Mouse (Mus musculus) kidney, postnatal 0 days (tissue): ENCODE results near the gene Pls3. TPM values are rescaled to one million over a fixed set of nuclear protein-coding genes. Genes with fewer than 3 reads are reported as not detected.

Experiments
- ATAC-seq: fragments of 200-750 bp; cut with Nextera tagmentation; replicated peaks from 2 replicates; pipeline ENCODE4 v1.8.0; 2017; ENCODE audit warnings: low read depth, moderate number of reproducible peaks, moderate TSS enrichment, moderate library complexity; ENCODE audit not compliant: low FRiP score
- DNase-seq: peaks from one replicate; pipeline ENCODE4 v3.0.0-alpha.2; 2016; ENCODE audit warnings: low spot score
- H3K27ac ChIP-seq: fragments of 300-500 bp; sonication (generic); 2 replicates; pipeline ENCODE4 v1.5.1; 2014; ENCODE audit warnings: mild to moderate bottlenecking
- H3K27me3 ChIP-seq: fragments of 300-500 bp; sonication (generic); 2 replicates; pipeline ENCODE4 v1.6.1; 2014; ENCODE audit warnings: low read length, mixed read lengths; ENCODE audit not compliant: insufficient read depth
- H3K36me3 ChIP-seq: fragments of 300-500 bp; sonication (generic); 2 replicates; pipeline ENCODE4 v1.6.1; 2014; ENCODE audit warnings: low read length, mixed read lengths; ENCODE audit not compliant: insufficient read depth
- H3K4me1 ChIP-seq: fragments of 300-500 bp; sonication (generic); replicated peaks from 2 replicates; pipeline ENCODE4 v1.6.1; 2014; ENCODE audit warnings: antibody characterized with exemption, low read length, mixed read lengths; ENCODE audit not compliant: insufficient read depth
- H3K4me2 ChIP-seq: fragments of 300-500 bp; sonication (generic); 2 replicates; pipeline ENCODE4 v1.6.1; 2014; ENCODE audit warnings: mild to moderate bottlenecking, low read length, moderate library complexity, mixed read lengths
- H3K4me3 ChIP-seq: fragments of 300-500 bp; sonication (generic); replicated peaks from 2 replicates; pipeline ENCODE4 v1.5.1; 2014; ENCODE audit warnings: low read depth, low read length
- H3K9ac ChIP-seq: fragments of 300-500 bp; sonication (generic); 2 replicates; pipeline ENCODE4 v1.6.1; 2014; ENCODE audit warnings: low read depth, low read length
- H3K9me3 ChIP-seq: fragments of 300-500 bp; sonication (generic); replicated peaks from 2 replicates; pipeline ENCODE4 v1.6.1; 2016; ENCODE audit warnings: low read length, inconsistent platforms, mixed read lengths
- CTCF ChIP-seq: IDR thresholded peaks from 2 replicates; pipeline ENCODE4 v1.5.1; 2016; ENCODE audit warnings: antibody characterized with exemption, low read depth, mild to moderate bottlenecking, moderate library complexity
- WGBS: fragments of 180-500 bp; shearing (Covaris S2); extraction: QIAGEN DNeasy Blood & Tissue Kit; methylation state at CpG from one replicate; pipeline ENCODE4 v1.1.7; 2014; 5-methylcytosine and 5-hydroxymethylcytosine counted together
- polyA plus RNA-seq: library from polyadenylated mRNA; unstranded; fragments of >200 nt; fragmentation: Nextera tagmentation; extraction: Ambion mirVana; gene quantifications from 2 replicates; pipeline ENCODE4 v1.2.1, GENCODE M21; 2015

Gene Pls3
- polyA plus RNA-seq, 1 experiment from 2014 or later = 145 TPM

DNA sequence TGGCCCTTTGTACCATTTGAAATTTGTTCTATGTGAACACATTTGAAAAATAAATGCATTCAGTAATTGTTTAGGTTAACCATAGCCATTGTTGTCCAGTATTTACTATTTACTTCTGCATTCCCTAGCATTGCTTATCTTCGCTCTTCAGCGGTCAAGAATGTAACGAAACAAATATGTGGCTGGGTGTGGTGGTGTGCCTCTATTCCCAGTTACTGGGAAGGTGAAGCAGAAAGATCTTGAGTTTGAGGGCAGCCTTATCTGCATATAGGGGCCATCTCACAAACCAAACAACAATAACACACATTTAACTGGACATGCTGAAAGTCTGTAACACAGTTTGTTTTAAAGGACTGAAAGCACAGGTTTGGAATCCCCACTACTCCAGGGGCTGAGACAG is 13.3 kb downstream of the Pls3 start:
- DNase-seq (no peak), ATAC-seq (no peak)
- 83% methylated on average over 3 of the region's 3 CpGs for WGBS
- H3K4me3 ChIP-seq = no peak overlapping the region
- H3K4me1 ChIP-seq = no peaks in the 10 kb centered on the region
- no peak for TF ChIP-seq CTCF
- H3K9me3 ChIP-seq = no peaks in the 10 kb centered on the region
- no peaks in the 10 kb centered on the region for H3K27me3 ChIP-seq
- no peak overlapping the region for H3K4me2 ChIP-seq
- no peak overlapping the region for H3K27ac ChIP-seq
- H3K9ac ChIP-seq = no peak overlapping the region
- H3K36me3 ChIP-seq = no peaks in the 10 kb centered on the region

DNA sequence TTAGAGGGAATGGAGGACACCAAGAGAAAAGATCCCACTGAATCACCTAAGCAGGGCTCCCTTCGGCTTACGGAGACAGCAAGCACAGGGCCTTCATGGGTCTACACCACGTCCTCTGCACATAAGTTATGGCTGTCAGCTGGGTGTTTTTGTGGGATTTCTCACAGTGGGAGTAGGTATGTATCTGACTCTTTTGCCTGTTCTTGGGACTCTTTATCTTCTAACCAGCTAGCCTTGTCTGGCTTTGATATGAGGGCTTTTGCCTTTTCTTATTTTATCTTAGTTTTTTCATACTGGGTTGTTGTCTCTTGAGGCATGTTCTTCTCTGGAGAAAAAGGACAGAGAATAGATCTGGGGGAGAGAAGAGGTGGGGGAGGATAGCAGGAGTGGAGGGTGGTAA is 20.7 kb downstream of the Pls3 start:
- no peaks in the 10 kb centered on the region for H3K36me3 ChIP-seq
- DNase-seq = no peak
- H3K27me3 ChIP-seq = no peaks in the 10 kb centered on the region
- H3K4me1 ChIP-seq = no peaks in the 10 kb centered on the region
- no peak for ATAC-seq
- no peak overlapping the region for H3K4me3 ChIP-seq
- no peak for TF ChIP-seq CTCF
- no peak overlapping the region for H3K27ac ChIP-seq
- 87% methylated on average over 3 of the region's 3 CpGs for WGBS
- no peak overlapping the region for H3K9ac ChIP-seq
- H3K9me3 ChIP-seq = no peaks in the 10 kb centered on the region
- no peak overlapping the region for H3K4me2 ChIP-seq

DNA sequence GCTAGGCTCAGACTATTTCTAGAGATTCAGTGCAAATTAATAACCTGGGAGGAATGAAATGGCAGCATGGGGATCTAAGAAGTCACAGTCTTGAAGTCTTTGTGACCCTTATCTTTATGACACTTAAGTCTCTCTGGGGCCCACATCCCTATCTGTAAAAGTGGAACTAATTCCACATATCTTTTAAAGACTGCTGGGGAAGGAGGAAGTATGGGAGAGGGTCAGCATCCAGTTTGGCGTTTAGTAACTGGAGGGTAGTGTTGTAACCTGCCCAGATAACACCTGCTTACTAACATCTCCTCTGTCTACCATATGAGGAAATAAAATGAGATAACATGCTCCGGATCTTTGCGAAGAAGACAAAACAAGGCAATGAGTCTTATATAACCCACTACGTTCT is 30.7 kb downstream of the Pls3 start:
- H3K9ac ChIP-seq = no peak overlapping the region
- 85% methylated on average over 4 of the region's 4 CpGs for WGBS
- H3K4me1 ChIP-seq = no peaks in the 10 kb centered on the region
- DNase-seq (no peak), ATAC-seq (no peak)
- no peak for TF ChIP-seq CTCF
- no peaks in the 10 kb centered on the region for H3K27me3 ChIP-seq
- H3K9me3 ChIP-seq = no peaks in the 10 kb centered on the region
- H3K27ac ChIP-seq = no peak overlapping the region
- H3K4me2 ChIP-seq = no peak overlapping the region
- no peaks in the 10 kb centered on the region for H3K36me3 ChIP-seq
- H3K4me3 ChIP-seq = no peak overlapping the region

DNA sequence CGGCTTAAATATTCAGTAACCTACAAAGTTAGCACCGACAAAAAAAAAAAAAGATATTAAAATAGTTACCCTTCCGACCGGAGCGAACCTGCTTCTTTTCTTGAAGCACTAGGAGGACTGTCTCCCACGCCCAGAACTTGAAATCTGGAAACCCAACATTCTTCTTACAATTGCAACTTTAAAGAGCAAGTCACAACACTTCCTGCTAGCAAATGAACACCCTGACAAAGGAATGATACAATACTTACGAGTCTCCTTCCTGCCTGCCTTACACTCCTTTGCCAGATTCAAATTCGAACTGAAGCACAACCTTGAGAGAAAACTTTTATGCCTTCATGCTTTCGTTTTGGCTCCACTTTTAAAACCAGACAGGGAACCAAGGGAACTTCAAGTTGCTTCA is 32.1 kb downstream of the Pls3 start:
- Histone ChIP-seq H3K4me2 (no peak overlapping the region), H3K27me3 (no peaks in the 10 kb centered on the region), H3K4me1 (no peaks in the 10 kb centered on the region), H3K9ac (no peak overlapping the region), H3K9me3 (no peaks in the 10 kb centered on the region), H3K27ac (no peak overlapping the region), H3K36me3 (no peaks in the 10 kb centered on the region), H3K4me3 (no peak overlapping the region)
- ATAC-seq = no peak
- DNase-seq = peak; percentile 17
- 67% methylated on average over 9 of the region's 9 CpGs for WGBS
- no peak for TF ChIP-seq CTCF

DNA sequence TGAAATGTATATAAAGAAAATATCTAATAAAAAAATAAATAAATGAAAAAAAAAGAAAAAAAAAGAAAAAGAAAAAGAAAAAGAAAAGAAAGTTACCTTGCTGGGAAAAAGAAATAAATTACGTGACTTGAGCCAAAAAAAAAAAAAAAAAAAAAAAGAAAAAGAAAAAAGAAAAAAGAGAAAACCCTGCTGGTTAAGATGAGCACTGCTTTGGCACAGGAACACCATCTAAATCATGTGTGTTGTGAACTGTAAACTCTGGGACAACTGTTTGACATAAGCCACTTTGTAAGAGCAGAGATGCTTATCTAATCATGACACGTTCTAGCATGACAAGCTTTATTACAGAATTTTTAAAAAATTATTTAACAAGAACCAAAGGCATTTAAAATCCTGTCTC is 32.9 kb downstream of the Pls3 start:
- Histone ChIP-seq H3K9me3 (no peaks in the 10 kb centered on the region), H3K27ac (no peak overlapping the region), H3K4me3 (no peak overlapping the region), H3K36me3 (no peaks in the 10 kb centered on the region), H3K4me2 (no peak overlapping the region), H3K27me3 (no peaks in the 10 kb centered on the region), H3K9ac (no peak overlapping the region), H3K4me1 (no peaks in the 10 kb centered on the region)
- 55% methylated on average over 2 of the region's 2 CpGs for WGBS
- TF ChIP-seq CTCF = no peak
- ATAC-seq = no peak
- DNase-seq = no peak

DNA sequence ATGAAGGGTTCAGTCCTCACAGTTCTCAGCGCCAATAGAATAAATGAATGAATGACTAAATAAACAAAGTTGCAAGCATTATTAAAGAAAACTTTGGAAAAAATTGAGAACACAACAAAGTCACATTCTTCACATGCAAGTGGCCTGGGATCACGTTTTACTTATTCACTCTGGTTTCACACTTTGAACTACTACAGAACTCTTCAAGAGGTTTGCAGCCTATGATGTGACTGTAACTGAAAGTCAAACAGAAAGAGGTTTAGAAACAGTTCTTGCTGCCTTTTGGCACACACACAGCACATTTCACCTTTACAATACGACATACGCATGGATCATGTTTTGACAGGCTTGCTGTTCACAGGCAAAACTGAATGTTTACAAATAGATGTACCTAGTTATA is 34.7 kb downstream of the Pls3 start:
- ATAC-seq (no peak), DNase-seq (no peak)
- no peak for TF ChIP-seq CTCF
- no peak overlapping the region for H3K27ac ChIP-seq
- no peaks in the 10 kb centered on the region for H3K27me3 ChIP-seq
- H3K9me3 ChIP-seq = no peaks in the 10 kb centered on the region
- WGBS = 77% methylated on average over 4 of the region's 4 CpGs
- no peak overlapping the region for H3K4me2 ChIP-seq
- no peaks in the 10 kb centered on the region for H3K4me1 ChIP-seq
- H3K9ac ChIP-seq = no peak overlapping the region
- H3K36me3 ChIP-seq = no peaks in the 10 kb centered on the region
- H3K4me3 ChIP-seq = no peak overlapping the region

DNA sequence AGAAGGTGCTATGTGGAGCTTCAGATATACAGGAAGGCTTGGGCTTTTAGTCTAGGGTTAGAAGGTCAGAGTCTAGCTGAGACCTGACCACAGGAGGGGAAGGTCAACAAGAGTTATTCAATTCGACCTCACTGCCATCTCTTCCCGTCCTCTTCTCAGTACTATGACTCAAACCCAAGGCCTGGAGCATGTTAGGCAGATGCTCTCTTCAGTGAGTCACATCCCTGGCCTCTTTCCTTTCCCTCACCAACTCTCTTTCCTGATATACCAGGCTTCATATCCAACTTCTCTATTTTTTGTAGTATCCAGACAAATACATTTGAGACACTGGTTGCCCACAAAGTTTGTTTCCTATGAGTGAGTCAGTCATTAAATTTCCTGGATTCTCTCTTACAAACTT is 40.1 kb downstream of the Pls3 start:
- Histone ChIP-seq H3K9me3 (no peaks in the 10 kb centered on the region), H3K27ac (no peak overlapping the region), H3K4me1 (no peaks in the 10 kb centered on the region), H3K9ac (no peak overlapping the region), H3K4me3 (no peak overlapping the region), H3K36me3 (no peaks in the 10 kb centered on the region), H3K4me2 (no peak overlapping the region), H3K27me3 (no peaks in the 10 kb centered on the region)
- 66% methylated on average over 2 of the region's 2 CpGs for WGBS
- no peak for DNase-seq
- no peak for TF ChIP-seq CTCF
- no peak for ATAC-seq
